Mouse (Mus musculus) 416B (cell line): Measurements from ENCODE around the gene Smad1.
A peak's percentile ranks its signal among the peaks of the same experiment; 100 is the strongest.

ENCODE experiments used
- DNase-seq: peaks from one replicate; pipeline ENCODE4 v3.0.0; 2011; ENCODE audit warnings: low read depth

The Smad1 gene

DNA sequence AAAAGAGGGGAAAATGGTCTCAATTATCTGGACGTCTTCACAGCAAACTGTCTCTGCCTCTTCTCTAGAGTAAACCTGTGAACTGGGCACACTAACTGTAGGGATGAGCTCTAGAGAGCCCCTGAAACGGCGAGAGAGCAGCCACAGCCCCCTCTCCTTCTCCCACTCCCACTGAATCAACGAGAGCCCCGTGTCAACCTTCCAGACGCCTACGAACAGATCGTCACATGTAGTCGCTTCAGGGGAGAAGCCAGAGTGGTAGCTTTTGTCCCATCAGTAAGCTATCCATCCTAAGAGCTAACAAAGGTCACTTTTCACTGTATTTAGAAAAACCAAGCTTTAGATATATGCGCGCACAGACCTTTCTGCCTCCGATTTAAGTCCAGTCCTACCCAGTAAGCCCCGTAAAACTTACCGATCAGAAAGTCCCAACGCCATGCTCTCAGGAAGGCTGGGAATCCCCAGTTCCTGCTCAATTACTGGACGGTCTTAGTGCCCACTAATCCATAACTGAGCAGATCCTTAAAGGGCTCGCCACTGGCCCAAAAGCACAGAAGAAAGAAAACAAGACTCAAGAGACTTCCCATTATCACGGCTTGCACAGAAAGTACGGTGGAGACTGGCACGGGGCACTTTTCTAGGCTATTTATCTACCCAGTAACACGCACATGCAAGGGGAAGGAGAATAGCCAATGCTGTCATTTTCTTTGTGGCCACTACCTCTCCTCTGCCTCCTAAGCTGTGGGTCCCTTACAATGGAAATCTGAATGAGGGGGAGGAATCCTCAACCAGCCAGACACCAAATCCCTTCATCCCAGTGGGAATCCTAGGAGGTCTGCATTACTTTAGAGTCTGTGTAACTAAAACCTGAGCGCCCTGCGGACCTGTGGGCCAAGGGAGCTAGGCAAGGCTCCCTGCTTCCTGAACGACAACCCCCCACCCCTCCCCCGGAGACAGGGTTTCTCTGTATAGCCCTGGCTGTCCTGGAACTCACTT, 14.7 kb downstream of the Smad1 start:
- no peak for DNase-seq

DNA sequence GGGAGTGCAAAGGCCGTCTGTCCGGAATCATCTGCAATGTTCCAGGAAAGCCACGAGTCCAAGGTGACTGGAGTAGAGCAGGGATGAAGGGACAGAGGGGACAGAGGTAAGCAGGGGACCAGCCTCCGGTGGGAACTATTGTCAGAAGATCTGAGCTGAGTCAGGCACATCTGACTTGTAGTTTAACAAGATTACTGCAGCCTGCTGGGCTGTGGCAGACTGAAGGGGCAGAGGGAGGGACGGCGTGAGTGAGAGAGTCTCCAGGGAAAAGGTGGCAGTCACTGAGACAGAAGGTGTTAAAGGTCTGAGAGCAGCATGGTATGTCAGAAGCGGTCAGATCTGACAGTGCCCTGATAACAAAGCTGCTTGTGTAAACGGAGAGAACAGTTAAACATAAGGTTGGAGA, 16.5 kb downstream of the Smad1 start:
- DNase-seq: no peak

DNA sequence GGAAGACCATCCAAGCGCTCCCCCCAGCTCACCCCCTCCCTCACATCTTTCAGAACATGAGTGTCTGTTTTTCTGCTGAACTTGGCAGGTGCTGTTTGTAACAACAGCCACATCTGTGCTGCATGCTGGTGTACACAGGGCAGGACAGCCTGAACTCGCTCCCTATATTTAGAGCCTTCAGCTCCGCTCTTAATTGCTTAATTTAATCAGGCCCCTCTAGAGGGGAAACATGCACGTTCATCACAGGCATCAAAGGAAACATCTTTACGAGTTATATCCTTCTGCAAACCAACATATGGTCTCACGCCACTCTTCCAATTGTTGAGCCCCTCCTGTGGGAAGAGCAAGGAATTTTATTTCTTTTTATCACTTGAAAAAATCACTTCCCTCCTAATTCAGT, 17.5 kb downstream of the Smad1 start:
- DNase-seq: peak; percentile 82

DNA sequence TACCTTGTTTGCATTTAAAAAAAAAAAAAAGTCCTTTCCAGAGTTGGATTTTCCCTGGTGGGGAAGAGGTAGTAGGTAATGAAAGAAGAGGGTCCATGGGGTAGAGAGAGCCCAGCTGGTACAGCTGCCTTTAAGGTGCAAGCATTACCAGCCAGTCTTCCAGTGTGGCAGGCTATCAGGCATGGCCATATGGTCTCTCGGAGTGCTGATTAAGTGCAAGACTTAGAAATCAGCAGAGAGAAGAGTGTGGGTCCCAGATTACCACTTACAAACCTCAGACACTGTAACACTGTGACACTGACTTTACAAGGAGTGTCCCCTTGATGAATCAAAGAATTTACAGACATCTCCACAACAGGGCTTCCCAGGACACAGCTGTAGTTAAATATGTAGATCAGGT, 18.9 kb downstream of the Smad1 start:
- no peak for DNase-seq

DNA sequence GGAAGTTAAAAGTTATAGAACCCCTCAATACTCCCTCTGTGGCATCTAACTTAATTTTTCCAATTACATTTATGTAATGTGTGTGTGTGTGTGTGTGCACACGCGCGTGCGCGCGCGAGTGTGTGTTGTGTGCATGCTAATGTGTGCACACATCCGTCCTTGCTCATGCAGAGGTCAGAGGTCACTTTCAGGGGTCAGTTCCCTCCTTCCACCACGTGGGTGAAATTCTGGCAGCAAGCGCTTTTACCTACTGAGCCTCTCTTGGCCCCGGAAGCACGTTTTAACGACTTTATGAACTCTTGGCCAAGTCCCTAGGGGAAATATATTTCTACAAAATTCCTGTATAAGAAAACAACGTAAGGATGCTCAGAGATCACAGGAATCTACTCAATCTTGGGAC, 19.3 kb downstream of the Smad1 start:
- DNase-seq: no peak

DNA sequence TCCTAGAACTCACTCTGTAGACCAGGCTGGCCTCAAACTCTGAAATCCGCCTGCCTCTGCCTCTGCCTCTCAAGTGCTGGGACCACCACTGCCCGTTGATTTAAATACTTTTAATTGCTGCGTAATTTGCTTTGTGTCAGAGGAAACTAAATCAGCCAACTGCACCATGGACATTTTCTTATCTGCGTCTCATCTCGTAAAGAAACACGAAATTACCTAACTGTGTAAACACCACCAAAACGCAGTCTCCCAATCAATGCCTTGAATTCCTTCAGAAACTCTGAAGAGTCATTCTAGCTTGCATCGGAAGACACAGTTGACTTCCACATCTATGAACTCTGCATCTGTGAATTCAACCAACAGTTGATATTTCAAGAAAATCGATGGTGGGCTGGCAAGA, 22.7 kb downstream of the Smad1 start:
- DNase-seq: no peak

DNA sequence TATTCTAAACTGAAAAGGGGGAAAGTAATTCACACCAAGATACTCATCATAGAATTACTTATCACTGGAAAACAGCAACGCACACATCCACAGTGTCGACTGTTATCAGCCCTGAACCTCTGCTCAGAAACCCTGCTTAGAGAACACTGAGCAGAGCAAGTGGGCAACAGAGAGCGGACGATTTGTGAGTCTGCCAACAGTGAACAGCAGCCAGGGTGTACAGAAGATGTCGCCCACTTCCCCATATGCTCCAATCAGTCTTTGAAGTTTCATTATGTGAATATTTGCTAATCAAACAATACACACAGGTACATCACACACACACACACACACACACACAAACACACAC, 23.6 kb downstream of the Smad1 start:
- DNase-seq: peak; percentile 94

DNA sequence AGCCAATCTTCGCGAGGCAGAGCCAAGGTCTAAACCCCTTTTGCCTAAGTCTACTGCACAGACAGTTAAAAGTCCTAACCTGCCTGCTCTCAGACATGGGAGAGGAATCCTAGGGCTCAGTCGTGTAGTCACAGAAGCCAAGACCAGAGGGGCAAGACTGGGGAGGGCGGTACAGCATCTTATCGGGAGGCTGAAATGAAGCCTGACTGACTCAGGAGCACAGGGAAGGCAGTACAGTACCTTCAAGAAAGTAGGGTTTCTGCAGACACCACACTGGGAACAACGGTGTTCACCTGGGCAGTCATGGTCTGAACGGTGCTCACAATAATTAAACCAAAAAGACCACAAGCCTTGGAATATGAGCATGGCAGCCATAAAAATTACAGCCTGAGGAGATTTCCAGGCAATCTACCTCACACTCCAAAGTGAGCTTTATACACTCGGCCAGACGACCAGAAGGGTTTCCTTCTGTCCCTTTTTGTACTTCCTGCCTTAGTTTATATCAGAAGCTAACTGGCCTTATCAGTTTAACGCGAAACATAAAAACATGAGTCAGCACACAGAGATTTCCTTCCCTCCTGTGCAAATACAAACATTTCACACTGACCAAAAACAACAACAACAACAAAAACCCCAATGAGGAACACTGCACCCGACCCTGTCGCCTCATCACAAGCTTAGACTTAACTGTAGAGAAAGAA, 24.1 kb downstream of the Smad1 start:
- peak; percentile 92 for DNase-seq

DNA sequence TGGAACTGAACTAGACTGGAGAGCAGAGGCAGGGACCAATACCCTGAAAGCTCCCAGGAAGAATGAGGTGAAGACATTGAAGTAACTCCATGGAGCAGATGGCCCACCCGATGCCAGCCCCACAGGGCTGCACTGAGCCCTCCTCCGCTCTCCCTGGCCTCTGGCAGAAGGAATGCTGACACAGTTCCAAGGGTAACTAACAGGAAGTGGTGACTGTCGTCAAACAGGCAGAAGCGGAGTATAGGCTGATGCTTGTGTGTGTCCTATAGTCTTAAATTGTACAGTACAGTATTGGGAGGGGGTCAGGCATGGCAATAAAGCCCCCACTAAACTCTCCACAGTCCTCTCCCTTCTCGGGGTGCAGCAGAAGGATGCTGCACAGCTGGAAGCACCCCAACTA, 24.9 kb downstream of the Smad1 start:
- DNase-seq: peak; percentile 52

DNA sequence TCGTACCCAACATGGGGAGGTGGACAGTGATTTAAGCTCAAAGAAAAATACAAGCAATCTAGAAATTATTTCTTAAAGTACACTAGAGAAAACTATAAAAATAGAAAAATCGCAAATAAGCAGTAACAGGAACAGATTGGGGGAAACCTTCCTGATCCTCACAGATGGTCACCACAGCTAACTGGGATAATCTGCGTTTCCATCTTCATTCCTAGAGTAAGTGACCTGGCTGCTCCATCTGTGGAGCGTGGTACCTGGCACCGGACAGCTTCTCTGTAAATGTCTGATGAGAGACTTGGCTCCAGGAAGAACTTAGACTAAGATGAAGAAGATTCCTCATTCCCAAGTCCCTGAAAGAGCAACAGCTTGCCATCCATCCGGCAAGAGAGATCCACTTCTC, 25.8 kb downstream of the Smad1 start:
- DNase-seq: no peak

DNA sequence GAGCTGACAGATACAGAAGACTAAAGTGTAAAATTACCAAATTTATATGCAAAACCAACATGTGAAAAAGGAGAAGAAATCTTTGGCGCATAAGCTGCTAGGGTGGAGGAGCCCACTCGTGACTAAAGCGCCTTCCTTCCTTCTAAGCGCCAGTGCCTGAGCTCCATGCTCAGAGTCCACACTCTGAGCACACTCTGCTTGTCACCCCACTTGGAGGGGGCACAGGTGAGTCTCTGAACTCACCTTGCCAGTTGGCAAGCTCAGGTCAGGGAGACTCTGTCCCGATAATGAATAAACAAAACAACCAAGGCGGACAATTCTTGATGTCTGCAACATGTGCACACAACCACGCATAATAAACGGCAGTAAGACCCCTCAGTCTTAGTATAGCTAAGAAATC, 26.4 kb downstream of the Smad1 start:
- DNase-seq: no peak

DNA sequence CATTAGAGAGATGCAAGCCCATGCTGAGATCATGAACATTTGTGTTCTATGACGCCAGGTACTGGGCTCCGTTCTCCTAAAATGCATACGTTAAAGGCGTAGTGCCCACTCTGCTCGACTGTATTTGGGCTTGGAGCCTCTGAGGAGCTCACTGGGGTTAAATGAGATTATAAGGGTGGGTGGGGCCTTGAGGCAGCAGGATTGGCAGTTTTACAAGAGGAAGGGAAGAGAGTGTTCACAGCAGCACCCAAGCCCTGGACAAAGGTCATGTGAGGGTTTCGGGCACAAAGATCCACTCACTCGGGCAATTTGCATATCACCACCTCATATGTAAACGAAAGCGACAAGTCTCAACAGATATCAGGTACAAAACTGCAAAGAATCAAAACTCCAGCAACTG, 26.8 kb downstream of the Smad1 start:
- DNase-seq: no peak

DNA sequence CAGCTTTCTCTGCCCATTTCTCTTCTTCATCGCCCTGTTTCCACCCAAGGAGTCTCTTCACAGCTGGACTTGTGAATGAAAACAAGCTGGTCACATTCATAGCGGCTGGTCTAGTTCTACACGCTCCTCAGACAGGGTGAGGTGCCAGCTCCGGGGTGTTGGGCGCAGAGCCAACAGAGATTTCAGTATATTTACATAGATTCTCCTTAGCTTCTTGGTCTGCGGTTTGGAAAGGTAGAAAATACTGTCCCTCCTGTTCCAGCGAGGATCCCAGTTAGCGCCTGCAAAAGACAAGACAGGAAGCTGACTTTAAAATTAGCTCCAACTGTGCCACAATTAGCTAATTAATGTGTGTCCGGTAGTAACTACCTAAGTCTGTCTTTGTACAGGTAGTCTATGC, 27.2 kb downstream of the Smad1 start:
- no peak for DNase-seq

DNA sequence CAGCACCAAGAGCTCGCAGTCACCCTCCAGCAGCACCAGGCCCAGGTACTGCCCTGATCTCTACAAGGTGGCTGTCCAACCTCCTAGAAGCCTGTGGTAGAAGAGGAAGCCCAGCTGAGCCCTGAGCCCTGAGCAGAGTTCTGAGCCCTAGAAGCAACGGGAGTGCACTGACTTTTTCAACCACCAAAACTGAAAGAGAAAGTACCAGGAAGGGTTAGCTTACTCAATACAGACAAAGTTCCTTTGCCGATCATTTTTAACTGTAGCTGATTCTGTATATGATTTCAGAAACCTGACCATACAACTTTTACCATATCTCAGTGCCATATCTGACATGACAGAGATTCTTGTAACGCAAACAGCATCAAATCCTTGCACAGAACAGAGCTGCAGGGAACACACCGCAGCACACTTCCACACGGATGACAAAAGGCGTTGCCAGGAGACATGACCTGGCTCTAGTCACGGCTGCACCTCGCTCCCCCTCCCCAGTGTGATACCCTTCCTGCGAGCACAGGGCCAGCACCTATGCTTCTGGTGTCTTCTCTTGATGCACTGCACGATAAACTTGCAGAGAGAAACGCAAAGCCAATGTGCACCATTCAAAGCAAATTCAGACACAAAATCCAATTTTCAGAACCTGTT, 28.6 kb downstream of the Smad1 start:
- DNase-seq: peak; percentile 43

DNA sequence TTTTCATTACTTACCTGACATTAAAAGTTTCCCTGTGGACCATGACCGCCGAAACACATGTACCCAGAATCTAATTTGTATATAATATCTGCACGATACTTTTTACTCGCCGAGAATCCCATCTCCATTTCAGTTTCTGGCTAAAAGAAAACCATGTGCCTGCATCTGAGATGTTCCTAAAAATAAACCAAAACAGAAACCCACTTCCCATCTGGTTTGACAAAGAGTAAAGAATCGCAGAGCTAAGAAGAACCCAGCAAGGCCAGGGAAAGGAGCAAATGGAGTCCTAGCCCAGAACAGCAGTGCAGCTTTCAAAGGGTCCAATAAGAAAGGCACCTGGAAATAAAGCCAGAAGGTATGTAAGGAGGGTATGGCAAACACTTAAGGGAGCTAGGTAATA, 30.2 kb downstream of the Smad1 start:
- no peak for DNase-seq

DNA sequence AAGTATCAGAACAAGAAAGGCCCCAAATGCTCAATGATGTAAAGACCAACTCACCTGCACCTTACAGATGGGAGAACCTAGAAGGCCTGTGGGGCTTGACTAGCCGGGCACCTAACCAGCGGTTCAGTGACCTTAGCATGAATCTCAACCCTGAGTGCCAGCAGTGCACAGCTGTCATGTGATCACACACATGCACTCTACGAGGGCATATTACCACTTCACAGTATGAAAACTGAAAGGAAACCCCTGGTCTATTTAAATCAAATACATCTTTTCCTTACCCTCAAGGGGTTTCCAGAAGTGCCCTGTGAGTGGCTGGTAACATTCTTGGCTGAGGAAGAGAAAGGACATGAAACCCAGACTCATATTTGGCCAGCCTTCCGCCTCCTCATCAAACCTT, 31.4 kb downstream of the Smad1 start:
- no peak for DNase-seq

DNA sequence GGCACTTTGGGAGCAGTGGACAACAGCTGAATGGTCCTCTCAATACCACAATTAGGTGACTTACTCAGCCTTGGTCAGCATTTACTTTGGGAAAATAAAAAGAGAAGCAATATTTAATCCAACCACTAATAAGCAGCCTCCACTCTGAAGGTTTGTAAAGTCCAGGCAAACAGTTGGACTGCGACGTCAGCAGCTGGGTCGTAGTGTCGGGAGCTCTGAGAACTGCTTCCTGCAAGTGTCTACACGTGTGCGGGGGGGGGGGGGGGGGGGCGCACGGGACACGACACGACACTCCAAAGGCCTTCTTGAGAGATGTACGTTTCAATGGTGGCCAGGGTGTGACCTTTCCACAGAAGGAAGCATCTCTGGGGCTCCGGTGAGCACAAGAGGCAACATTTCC, 32.0 kb downstream of the Smad1 start:
- DNase-seq: no peak

DNA sequence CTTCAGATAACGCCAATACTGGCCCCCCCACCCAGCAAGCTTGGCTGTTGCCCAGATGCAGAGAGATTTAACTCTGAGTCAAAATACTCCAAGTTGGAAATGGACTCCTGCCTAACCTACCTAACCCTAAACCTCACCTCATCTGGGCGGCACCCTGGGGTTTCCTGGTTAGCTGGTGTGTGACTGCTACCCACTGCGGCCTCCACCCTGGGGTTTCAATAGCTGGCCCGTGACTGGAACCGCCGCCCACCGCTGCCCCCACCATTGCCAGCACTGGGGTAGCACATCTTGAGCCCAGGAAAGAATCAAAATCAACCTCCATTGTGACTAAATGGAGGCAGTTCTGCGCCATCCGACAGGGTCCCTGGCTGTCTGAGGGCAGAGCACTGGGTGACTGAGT, 33.1 kb downstream of the Smad1 start:
- DNase-seq: no peak

DNA sequence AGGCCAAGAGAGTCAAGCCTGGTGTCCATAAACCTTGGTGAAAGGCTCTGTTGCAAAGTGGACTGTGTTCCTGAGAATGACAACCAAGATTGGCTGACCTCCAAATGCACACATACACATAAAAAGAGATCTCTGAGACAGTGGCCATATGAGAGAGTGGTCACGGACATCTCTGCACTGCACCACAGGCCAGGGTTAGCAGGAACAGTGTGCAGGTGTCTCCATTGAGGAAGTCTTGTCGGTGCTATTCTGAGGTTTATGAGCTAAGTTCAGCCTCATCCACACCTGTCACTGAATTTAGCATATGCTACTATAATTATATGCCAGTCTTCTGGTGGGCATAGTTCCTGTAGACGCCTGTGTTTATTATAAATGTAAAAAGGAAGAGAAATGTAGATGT, 33.6 kb downstream of the Smad1 start:
- DNase-seq: no peak

DNA sequence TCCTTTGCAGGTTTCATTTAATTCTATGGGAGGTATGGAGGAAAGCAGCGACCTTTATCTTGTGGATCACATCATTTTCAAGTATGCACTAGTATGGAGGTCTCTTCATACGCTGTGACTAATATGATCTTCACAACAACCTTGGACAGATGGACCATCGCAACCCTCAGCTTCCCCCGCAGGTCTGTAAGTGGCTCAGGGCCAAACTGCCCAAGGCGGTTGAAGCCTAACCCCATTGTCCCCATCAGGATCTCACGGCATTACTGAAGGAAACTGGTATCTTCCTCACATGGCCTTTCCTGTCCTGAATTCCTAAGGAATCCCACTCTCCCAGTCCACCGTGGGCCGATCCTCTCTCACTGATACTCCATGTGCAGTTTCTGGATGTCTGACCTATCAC, 34.5 kb downstream of the Smad1 start:
- DNase-seq: no peak

DNA sequence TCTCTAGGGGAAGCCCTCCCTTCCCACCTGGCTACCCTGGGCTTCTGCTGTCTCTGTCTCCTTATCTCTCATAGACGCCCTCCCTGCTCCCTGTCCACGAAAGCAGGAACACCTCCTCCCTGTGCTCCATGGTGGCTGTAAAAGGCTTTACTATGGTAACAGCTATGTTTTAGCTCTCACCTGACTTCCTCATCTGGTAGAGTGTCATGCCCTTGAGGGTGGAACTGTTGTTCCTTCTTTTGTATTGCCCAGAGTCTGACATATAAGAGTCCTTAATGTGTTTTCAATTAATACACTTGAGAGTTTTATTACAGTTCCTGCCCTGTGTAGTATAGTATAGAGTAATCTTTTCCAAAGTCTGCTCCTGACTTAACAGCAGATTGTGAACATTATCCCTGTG, 36.9 kb downstream of the Smad1 start:
- DNase-seq: no peak

DNA sequence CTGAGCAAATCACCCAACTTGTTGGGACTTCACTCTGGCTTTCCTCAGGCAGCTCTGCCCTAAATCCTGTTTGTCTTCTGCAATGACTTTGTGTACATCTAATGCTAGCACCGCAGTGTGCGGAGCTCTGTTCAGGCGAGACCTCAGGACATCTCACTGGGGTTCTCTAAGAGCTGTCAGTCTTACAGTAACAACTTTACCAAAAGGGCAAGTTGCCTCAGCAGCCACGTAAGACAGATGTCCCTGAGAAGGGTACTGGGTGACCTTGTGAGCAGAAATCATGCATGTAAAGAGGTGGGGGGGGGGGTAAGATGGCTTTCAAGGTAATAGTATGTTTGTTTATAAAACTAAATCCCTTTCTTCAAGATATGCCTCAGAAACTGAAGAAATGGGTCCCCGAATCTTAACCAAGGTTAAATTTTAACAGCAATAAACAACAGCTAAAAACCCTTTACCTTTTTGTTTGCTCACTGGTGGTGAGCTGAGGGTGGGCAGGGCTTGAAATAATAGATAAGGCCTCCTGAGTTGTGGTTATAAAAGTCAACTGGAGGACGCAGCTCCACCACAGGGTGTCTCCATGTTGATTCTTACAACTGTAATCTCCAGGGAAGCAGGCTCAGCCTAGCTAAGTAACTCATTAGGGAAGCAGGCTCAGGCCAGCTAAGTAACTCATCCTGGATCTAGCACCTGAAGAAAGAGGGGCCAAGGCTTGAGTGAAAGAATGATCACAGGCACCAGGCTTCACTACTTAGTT, 38.4 kb downstream of the Smad1 start:
- peak; percentile 71 for DNase-seq
